Mouse (Mus musculus) liver, postnatal 0 days (tissue): Measurements from ENCODE around the gene Nat8f2. TPM values are rescaled to one million over a fixed set of nuclear protein-coding genes. Genes with fewer than 3 reads are reported as not detected.
"Not testable (repeated sequence)": the region's sequence is repeated elsewhere in the genome, so short reads cannot be mapped to it uniquely, and the experiment has no call there.

Experiments used
- ATAC-seq: fragments of 200-750 bp; cut with Nextera tagmentation; 2 replicates; pipeline ENCODE4 v1.8.0; 2017; ENCODE audit warnings: mild to moderate bottlenecking, moderate library complexity
- DNase-seq: peaks from one replicate; pipeline ENCODE4 v3.0.0-alpha.2; 2016
- H3K27ac ChIP-seq: fragments of 300-500 bp; sonication (generic); 2 replicates; pipeline ENCODE4 v1.5.1; 2014; ENCODE audit warnings: antibody characterized with exemption, moderate library complexity, mild to moderate bottlenecking, low read depth
- H3K27me3 ChIP-seq: fragments of 300-500 bp; sonication (generic); 2 replicates; pipeline ENCODE4 v1.6.1; 2014; ENCODE audit warnings: low read length, control low read depth, mixed read lengths; ENCODE audit not compliant: insufficient read depth
- H3K36me3 ChIP-seq: fragments of 300-500 bp; sonication (generic); replicated peaks from 2 replicates; pipeline ENCODE4 v1.6.1; 2014; ENCODE audit warnings: mild to moderate bottlenecking, control low read depth, low read length, moderate library complexity, mixed read lengths; ENCODE audit not compliant: insufficient read depth
- H3K4me1 ChIP-seq: fragments of 300-500 bp; sonication (generic); 2 replicates; pipeline ENCODE4 v1.6.1; 2014; ENCODE audit warnings: antibody characterized with exemption, mild to moderate bottlenecking, control low read depth; ENCODE audit not compliant: insufficient read depth
- H3K4me2 ChIP-seq: fragments of 300-500 bp; sonication (generic); 2 replicates; pipeline ENCODE4 v1.6.1; 2014; ENCODE audit warnings: low read depth, mild to moderate bottlenecking, low read length, moderate library complexity, mixed read lengths
- H3K4me3 ChIP-seq: fragments of 300-500 bp; sonication (generic); 2 replicates; pipeline ENCODE4 v1.5.1; 2014; ENCODE audit warnings: low read depth, low read length
- H3K9ac ChIP-seq: fragments of 300-500 bp; sonication (generic); replicated peaks from 2 replicates; pipeline ENCODE4 v1.6.1; 2014; ENCODE audit warnings: mild to moderate bottlenecking, moderate library complexity
- H3K9me3 ChIP-seq: fragments of 300-500 bp; sonication (generic); 2 replicates; pipeline ENCODE4 v1.6.1; 2016; ENCODE audit warnings: mild to moderate bottlenecking, control low read depth, low read length, mixed read lengths
- CTCF ChIP-seq: sonication (generic); IDR thresholded peaks from 2 replicates; pipeline ENCODE4 v1.5.1; 2016; ENCODE audit warnings: antibody characterized with exemption, low read depth
- EP300 ChIP-seq: IDR thresholded peaks from 2 replicates; pipeline ENCODE4 v1.6.1; 2016; ENCODE audit warnings: antibody characterized with exemption, low read depth, mild to moderate bottlenecking
- WGBS: fragments of 180-500 bp; shearing (Covaris S2); extraction: QIAGEN DNeasy Blood & Tissue Kit; methylation state at CpG from one replicate; pipeline ENCODE4 v1.1.7; 2014; ENCODE audit not compliant: insufficient replicate concordance; 5-methylcytosine and 5-hydroxymethylcytosine counted together
- polyA plus RNA-seq: library from polyadenylated mRNA; unstranded; fragments of >200 nt; fragmentation: Nextera tagmentation; extraction: Ambion mirVana; gene quantifications from 2 replicates; pipeline ENCODE4 v1.2.1, GENCODE M21; 2015

Gene Nat8f2
- polyA plus RNA-seq, 1 experiment from 2014 or later = 1.7 TPM

GRCm38 (mm10) chr6:85895061-85895648, 26.2 kb upstream of the Nat8f2 start:
- ATAC-seq = 0 out of 2 replicates have a peak, but pooled peaks have one; percentile 25
- H3K4me2 ChIP-seq, H3K9ac ChIP-seq, H3K36me3 ChIP-seq, H3K9me3 ChIP-seq, H3K27ac ChIP-seq, H3K4me3 ChIP-seq, H3K4me1 ChIP-seq, H3K27me3 ChIP-seq: not testable (repeated sequence)
- peak; percentile 73 for TF ChIP-seq CTCF
- WGBS = 75% methylated on average over 25 of the region's 25 CpGs
- DNase-seq = peak; percentile 23

- TF ChIP-seq EP300 (no peak), CTCF (no peak)
- no peak overlapping the region for H3K4me3 ChIP-seq
- no peaks in the 10 kb centered on the region for H3K27me3 ChIP-seq
- DNase-seq (no peak), ATAC-seq (no peak)
- H3K9ac ChIP-seq = no peak overlapping the region
- no peaks in the 10 kb centered on the region for H3K36me3 ChIP-seq
- H3K4me1 ChIP-seq = no peaks in the 10 kb centered on the region
- no peak overlapping the region for H3K4me2 ChIP-seq
- H3K27ac ChIP-seq = no peak overlapping the region
- 84% methylated on average over 2 of the region's 2 CpGs for WGBS
- H3K9me3 ChIP-seq = 0 out of 2 replicates have a peak, but pooled peaks cover 4% of the 10 kb centered on the region
These were observed 20.0 kb upstream of the Nat8f2 start for GRCm38 (mm10) chr6:85888961-85889360.

DNA sequence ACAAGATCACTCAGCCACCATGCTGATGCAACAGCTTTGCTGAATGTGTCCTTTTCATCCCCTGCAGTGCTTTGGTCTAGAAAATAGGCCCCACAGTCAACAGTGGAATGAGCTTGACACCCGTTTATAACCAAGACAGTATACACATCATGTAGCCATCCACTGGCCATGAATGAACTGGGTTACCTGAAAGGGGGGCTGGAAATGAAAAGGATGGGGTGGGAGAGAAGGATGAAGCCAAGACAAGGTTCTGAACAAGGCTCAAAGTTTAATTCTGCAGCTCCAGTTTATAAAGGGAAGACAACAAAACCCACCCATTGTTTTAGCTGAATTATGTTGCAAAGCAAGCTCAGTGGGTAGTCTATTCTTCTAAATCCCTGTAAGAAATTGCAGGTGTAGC, 15.4 kb upstream of the Nat8f2 start:
- Histone ChIP-seq H3K9ac (no peak overlapping the region), H3K4me2 (no peak overlapping the region), H3K4me3 (no peak overlapping the region), H3K4me1 (no peaks in the 10 kb centered on the region), H3K27ac (no peak overlapping the region), H3K9me3 (peaks cover 3% of the 10 kb centered on the region; the same call in 1 of the 2 replicates), H3K27me3 (no peaks in the 10 kb centered on the region), H3K36me3 (no peaks in the 10 kb centered on the region)
- no peak for ATAC-seq
- DNase-seq = no peak
- WGBS = 56% methylated on average over 1 of the region's 1 CpGs
- TF ChIP-seq EP300 (no peak), CTCF (no peak)

- not testable (repeated sequence) for H3K27me3 ChIP-seq, DNase-seq, H3K9ac ChIP-seq, H3K4me3 ChIP-seq, ATAC-seq, H3K4me1 ChIP-seq, H3K27ac ChIP-seq, H3K36me3 ChIP-seq, H3K9me3 ChIP-seq, H3K4me2 ChIP-seq
- 85% methylated on average over 9 of the region's 9 CpGs for WGBS
These were observed 14.3 kb upstream of the Nat8f2 start for GRCm38 (mm10) chr6:85883246-85883645.

- no peak for ATAC-seq
- Histone ChIP-seq H3K4me1 (no peaks in the 10 kb centered on the region), H3K9ac (no peak overlapping the region), H3K4me3 (no peak overlapping the region), H3K36me3 (no peaks in the 10 kb centered on the region), H3K27me3 (no peaks in the 10 kb centered on the region), H3K27ac (no peak overlapping the region), H3K9me3 (no peaks in the 10 kb centered on the region), H3K4me2 (no peak overlapping the region)
- TF ChIP-seq EP300 = no peak
- TF ChIP-seq CTCF = no peak
- DNase-seq = no peak
- 60% methylated on average over 8 of the region's 8 CpGs for WGBS
These were observed 950 bp downstream of the Nat8f2 start for GRCm38 (mm10) chr6:85867726-85868690.

DNA sequence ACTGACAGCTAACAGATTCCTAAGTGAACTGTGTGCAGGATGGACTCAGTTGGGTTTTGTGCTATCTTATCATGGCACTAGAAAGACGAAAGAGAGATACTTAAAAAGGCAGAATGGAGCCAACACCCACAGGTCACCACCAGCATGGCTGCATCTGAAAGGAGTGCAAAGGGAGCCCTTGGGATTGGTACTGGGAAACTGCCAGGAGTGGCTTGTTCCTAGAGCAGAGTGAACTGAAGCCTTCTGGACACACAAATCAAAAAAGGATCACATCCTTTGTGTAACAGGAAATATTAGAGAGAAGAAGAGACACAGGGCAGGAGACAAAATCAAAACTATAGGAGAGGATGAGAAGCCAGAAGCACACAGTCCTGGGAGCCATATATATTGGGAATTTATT, 2.0 kb downstream of the Nat8f2 start:
- H3K9me3 ChIP-seq, H3K9ac ChIP-seq, H3K27me3 ChIP-seq, H3K4me2 ChIP-seq, H3K4me1 ChIP-seq, DNase-seq, H3K36me3 ChIP-seq, ATAC-seq, H3K27ac ChIP-seq, H3K4me3 ChIP-seq: not testable (repeated sequence)
- 42% methylated on average over 1 of the region's 1 CpGs for WGBS

GRCm38 (mm10) chr6:85866166-85866565, 2.8 kb downstream of the Nat8f2 start:
- not testable (repeated sequence) for DNase-seq, H3K27me3 ChIP-seq, H3K9ac ChIP-seq, H3K27ac ChIP-seq, ATAC-seq, H3K4me3 ChIP-seq, H3K4me1 ChIP-seq, H3K4me2 ChIP-seq, H3K9me3 ChIP-seq, H3K36me3 ChIP-seq
- 79% methylated on average over 3 of the region's 3 CpGs for WGBS

GRCm38 (mm10) chr6:85864900-85865639, 3.9 kb downstream of the Nat8f2 start:
- H3K9ac ChIP-seq, H3K4me1 ChIP-seq, DNase-seq, H3K27me3 ChIP-seq, H3K4me3 ChIP-seq, H3K36me3 ChIP-seq, H3K27ac ChIP-seq, H3K4me2 ChIP-seq, H3K9me3 ChIP-seq, ATAC-seq: not testable (repeated sequence)
- 53% methylated on average over 4 of the region's 7 CpGs for WGBS
